Mouse (Mus musculus) heart, postnatal 25 days (tissue): Measurements from ENCODE around the gene Itga9. TPM values are rescaled to one million over a fixed set of nuclear protein-coding genes. Genes with fewer than 3 reads are reported as not detected.

Source experiments
- DNase-seq: peaks from one replicate; pipeline ENCODE4 v3.0.0; 2022; ENCODE audit warnings: low spot score
- intact Hi-C: fragments of 180-260 bp; cut with DNase I; formaldehyde crosslinking; loops from one replicate; pipeline ENCODE4 v1.15.1; 2025
- total RNA-seq, 2 experiments: library from RNA; stranded (reverse); gene quantifications; 2 replicates each; pipeline ENCODE4 v1.2.3; 2021

Gene Itga9
- 10 to 100 TPM; 65.5 to 72.7 TPM for total RNA-seq

DNA sequence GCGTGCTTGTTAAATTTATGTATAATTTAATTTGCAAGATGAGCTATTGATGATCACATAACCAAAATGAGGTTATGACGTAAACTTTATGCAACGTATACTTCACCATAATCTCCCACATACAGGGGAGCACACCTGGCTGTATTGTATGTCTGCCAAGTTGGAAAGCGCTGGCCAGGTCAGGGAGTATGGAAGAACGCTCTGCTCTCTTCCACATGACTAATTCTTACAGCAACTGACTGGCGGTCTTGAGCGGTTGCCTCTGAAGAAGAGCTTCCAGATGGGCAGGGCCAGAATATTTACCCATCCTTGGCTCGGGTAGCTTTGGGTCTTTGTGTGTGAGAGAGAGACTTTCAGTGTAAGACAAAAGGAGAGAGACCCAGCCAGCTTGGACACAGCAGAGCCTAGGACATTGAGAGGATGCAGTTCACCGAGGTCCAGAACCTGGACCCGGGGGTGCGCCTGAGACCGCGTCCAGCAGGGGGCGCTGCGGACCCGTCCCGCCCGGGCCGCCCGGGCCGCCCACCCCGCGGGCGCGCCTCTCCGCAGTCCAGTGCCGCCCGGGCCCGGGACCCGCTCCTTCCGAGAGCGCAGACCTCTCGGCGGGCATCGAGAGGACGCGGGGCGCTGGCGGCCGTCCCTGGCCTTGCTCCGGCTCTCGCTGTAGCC is at the start of gene Itga9:
Itga9 (plus strand) TSS at position 543 of the 669 bp plus-strand sequence.
- peak; percentile 71 for DNase-seq
- intact Hi-C loops = loop anchor here (1.0 to 5.0 kb wide), 5 partner anchors 76 to 301 kb away; no protein-coding TSS in a partner anchor

DNA sequence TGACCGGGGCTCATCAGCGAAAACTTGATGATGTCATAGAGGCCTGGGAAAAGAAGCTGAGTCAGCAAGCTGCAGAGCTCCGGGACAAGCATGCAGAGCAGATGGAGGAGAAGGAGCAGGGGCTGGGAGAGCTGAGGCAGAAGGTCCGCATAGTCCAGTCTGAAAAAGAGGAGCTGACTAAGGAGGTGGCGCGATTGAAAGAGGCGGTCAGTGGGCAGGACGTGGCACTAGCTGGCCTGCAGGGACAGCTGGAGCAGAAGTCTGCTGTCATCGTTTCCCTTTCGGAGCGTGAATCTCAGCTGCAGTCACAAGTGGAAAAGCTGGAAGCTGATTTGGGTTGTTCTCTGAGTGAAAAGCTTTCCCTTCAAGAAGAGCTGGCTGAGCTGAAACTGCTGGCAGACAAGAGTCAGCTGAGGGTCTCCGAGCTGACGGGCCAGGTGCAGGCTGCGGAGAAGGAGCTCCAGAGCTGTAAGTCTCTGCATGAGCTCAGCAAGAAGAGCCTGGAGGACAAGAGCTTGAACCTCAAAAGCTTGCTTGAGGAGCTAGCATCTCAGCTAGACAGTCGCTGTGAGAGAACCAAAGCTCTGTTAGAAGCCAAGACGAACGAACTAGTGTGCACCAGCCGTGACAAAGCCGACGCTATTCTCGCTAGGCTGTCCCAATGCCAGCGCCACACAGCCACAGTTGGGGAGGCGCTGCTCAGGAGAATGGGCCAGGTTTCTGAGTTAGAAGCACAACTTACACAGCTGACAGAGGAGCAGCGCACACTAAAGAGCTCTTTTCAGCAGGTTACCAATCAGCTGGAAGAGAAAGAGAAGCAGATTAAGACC is 49.3 kb upstream of the Itga9 start:
- intact Hi-C loops = no loop called here
- peak; percentile 22 for DNase-seq

DNA sequence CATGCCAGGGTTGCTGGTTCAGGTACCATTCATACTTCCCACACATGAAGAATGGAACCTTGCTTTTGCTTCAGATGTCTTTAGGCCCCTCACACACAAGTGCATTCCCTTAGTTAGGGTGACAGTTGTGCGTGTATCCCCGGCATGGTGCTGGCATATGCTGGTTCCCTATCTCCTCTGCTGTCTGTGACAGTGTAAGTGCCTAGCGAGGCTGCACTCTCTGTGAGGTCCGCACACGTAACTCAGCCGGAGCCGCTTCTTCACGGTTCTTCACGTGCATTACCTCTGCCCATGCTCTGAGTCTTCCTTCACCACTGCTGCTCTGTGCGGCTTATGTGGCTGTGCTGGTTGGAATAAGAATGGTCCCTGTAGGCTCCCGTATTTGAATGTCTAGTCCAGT is 43.1 kb upstream of the Itga9 start:
- intact Hi-C loops = no loop called here

DNA sequence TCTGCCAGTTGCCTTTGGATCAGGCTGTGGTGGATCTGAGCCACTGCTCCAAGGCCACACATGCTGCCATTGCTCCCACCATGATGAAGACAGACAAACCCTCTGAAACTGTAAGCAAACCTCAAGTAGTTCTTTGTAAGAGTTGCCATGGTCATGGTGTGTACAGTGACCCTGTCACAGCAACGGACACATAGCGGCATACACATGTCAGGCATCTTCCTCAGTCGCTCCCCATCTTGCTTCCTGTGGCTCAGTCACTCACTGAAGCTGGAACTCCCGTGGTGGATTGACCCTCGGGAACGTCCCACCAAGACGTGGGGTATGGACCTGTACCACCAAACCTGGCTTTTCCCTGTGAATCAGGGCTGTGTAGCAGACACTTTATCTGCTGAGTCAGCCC is 42.6 kb upstream of the Itga9 start:
- intact Hi-C loops = no loop called here
- DNase-seq = no peak

More for the DNA sequence above, 43.1 kb upstream of the Itga9 start:
- DNase-seq = no peak

DNA sequence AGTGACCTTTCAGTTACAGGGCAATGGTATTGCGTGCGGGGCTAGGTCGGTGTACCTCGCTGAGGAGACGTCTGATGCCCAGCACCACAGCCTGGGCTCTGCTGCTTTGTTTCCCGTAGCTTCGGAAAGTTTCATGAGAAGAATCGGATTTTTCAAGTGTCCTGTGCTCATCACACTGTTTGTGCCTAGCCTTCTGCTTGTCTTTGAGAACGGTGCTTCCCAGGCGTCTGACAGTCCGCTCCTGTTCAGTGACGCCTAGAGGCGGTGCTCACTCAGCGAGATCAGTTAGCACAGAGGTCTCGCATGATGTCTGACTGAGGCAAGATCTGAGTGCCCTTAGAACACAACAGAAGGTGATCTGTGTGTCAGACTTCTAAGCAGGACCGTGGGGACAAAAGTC is 41.8 kb upstream of the Itga9 start:
- DNase-seq = no peak
- intact Hi-C loops = no loop called here

DNA sequence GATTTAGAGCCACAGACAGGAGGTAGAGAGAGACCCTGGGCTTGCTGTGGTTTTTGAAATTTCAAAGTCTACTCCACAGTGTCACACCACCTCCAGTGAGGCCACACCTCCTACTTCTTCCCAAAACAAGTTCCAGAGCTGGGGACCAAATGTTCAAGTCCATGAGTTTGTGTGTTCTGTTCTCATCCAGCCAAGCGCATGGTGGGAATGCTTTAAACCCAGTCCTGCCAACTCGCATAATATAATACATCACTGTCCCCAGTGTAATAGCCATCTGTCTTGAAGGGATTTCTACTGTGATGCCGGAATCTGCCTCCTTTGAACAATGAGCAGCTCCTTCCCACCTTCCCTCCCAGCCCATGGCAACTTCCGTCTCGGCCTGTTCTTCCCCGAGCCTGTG is 37.2 kb upstream of the Itga9 start:
- intact Hi-C loops = no loop called here
- no peak for DNase-seq

DNA sequence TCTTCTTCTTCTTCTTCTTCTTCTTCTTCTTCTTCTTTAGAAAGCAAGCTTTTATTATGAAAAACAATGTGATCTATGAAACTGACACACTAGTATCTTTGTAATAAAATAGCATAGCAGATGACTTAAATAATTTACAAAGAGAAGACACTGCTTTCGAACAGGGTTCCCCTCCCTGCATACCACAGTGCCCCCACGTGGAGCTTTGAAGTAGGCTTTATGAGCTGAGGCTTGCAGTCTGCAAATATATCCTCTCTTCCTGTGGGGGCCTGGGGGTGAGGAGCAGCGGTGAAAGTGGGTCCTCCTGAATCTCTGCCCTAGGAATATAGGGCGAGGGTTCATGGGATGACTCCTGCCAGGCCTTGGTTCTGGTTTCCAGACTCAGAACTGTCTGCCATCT is 35.6 kb upstream of the Itga9 start:
- no peak for DNase-seq
- intact Hi-C loops = no loop called here

DNA sequence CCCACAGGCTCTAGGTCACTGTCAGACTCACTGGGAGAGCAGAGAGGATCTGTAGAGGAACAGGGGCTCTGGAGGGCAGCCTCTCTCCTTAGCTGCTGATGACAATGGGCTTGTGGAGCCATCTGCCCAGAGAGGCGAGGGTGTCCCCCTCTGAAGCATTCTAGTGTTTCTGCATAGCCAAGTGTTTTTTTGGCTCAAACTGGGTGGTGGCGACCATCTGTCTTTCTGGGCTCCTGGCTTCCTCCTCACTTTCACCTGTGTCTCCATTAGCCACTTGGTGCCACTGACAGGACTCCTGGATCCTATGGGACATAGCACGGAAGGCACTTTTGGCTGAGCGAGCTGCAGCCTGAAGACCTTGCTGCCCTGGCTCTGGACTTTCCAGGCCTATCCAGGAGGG is 34.8 kb upstream of the Itga9 start:
- DNase-seq = no peak
- intact Hi-C loops = no loop called here

DNA sequence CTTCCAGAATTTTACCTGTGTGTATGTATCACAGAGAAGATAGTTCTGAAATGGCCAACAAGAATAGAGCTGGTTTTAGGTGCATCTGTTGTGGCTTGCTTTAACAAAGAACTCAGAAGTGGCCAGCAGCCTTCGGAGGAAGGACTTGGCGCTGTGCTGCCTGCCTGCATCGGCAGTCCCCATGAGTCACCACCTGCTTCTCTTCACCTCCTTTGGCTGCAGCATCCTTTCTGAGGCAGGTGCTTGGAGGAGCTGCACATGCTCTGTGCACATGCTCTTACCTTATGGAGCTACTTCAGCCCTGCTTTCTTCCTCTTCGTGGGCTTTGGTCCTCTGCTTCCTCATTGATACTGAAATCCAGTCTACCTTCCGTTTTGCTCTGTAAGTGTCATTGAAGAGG is 31.6 kb upstream of the Itga9 start:
- intact Hi-C loops = no loop called here
- no peak for DNase-seq

DNA sequence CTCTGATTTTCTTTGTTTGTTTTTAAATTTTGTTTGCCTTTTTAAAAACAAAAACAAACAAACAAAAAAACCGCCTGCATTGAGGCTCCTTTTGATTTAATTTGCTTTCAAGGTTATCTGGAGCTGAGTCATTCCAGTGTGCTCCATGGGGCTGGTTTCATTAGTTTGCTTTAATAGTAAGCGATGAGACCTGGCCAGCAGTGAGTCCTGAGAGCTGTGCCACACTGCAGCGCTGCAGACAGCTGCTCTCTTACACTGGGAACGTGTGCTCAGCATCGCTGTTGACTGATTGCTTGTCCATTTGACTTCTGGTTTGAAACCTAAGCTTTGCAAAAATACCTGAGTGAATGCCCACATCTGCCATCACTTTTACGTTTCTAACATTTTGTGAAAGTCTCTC is 26.1 kb upstream of the Itga9 start:
- intact Hi-C loops = loop anchor here (10.0 kb wide), 1 partner anchor 484 kb away; no protein-coding TSS in a partner anchor
- DNase-seq = no peak

DNA sequence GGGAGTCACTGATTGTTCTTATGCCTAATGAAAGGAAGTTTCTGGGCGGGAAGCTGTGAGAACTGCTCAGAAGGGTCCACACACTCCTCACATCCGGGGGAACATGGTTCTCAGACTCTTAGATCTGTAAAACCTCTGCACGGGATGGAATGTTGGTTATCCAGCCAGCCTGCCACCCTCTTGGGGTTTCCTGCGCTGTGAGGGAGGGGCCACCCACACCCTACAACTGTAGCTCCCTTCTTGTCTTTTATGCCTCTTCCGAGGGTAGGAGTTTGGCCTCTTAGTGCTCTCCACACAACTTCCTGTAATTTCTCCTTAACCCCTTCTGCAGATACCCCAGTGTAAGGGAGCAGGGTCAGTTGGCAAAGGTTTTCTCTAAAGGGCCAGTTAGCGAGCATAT is 23.7 kb upstream of the Itga9 start:
- intact Hi-C loops = loop anchor here (10.0 kb wide), 1 partner anchor 482 kb away; no protein-coding TSS in a partner anchor
- DNase-seq = no peak

DNA sequence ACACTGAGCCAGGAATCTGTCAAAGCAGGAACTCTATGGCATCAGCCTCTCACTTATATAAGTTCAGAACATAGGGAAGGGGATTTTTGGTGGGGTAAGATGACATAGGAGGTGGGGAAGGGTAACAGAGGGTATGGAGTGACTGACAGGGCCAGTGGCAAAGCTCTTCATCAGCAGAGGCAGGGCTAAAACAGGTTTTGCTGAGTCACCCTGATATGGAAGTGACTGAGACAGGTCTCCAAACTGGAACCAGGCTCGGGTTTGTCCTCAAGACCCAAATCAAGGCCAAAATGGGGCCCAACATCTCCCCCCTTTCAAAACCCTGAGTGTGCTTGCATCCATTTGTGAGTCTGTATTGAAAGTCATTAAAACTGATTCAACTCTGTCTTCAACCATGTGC is 21.7 kb upstream of the Itga9 start:
- DNase-seq = no peak
- intact Hi-C loops = loop anchor here (5.0 to 10.0 kb wide), 2 partner anchors 287 to 480 kb away; no protein-coding TSS in a partner anchor

DNA sequence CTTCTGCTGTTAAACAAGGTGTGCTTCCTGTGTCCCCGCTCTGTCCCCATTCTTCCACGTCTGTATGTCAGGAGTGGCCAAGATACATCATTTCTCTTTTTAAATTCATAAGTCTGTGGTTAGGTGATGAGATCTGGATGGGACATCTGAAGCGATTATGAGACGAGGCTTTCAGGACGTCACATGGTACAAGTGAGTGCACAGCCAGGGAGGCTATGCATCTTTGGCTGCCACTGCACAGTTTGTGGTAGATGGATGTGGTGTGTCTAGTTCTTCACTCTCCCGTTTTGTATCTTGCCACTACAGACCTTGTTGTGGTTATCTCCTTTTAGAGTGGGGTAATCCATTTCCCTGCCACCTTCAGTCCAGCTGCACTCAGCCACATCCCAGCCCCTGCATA is 20.5 kb upstream of the Itga9 start:
- no peak for DNase-seq
- intact Hi-C loops = loop anchor here (5.0 to 10.0 kb wide), 2 partner anchors 286 to 479 kb away; no protein-coding TSS in a partner anchor

DNA sequence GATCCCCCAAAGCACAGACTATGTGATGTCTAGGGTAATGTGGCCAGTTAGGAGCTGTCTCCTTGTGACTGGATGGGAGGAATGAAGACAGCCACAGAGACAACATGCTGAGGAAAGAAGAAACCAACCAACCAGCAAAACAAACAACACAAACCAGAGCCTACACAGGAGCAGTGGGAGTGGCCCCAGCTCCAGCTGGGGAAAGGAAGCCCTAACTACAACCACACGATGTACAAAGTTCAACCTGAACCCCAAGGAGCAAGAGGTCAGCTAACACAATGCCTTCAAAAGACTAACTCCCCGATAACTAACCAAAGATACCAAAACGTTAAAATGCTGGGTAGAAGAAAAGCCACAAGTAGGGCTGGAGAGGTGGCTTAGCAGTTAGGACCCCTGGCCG is 19.4 kb upstream of the Itga9 start:
- no peak for DNase-seq
- intact Hi-C loops = loop anchor here (5.0 to 10.0 kb wide), 2 partner anchors 285 to 478 kb away; no protein-coding TSS in a partner anchor

DNA sequence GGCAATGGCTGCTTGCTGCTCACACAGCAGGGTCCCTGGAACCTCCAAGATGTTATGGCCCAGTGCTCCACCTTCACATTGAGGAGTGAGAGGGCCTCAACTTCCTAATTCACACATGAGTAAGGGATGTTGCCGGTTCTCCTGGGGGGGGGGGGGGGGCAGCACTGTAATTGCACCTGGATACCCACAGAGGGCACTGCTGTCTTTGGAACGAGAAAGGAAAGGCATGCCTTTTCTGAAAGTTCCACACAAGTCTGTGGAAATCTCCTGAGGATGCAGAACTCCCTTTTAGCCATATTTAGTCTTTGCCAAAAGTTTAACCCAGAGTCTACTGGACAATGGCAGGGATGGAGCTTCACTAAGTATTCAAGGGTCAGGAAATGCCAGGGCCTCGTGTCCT is 17.2 kb upstream of the Itga9 start:
- DNase-seq = no peak
- intact Hi-C loops = loop anchor here (1.0 to 10.0 kb wide), 3 partner anchors 283 to 476 kb away; no protein-coding TSS in a partner anchor

DNA sequence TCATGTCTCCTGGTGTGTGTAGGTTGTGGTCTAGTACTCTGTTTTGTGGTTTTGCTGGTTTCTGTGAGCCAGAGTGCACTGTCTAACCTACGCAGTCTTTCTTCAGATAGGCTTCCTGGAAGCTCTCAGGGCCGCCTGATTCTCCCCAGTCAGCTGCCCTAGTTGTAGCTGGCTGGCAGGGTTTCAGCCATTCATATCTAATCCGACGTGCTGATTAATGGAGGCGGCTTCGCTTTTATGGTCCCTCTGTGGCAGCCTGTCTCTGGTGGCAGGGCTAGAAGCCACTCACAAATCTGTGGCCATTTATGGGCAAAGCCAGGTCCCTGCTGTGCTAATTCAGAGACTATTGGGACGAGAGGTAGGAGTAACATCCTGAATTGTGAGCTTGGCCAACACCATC is 16.3 kb upstream of the Itga9 start:
- intact Hi-C loops = no loop called here
- no peak for DNase-seq

DNA sequence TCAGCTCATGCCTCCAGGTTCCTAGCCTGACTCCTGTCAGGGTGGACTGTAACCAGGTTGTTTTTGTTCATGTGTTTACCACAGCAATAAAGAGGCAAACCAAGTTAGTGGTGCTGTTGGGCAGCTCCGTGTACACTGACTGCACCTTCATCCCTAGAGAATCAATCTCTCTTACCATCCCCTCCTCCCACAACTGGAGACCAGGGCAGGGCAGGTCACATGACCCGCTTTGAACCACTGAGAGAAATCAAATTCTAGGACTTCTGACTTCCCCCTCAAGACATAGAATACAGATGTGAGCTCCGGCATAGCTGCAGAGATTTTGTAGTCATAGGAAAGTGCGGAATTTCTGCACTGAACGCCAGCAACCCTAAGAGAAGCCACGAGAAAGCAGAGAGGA is 14.9 kb upstream of the Itga9 start:
- no peak for DNase-seq
- intact Hi-C loops = no loop called here

DNA sequence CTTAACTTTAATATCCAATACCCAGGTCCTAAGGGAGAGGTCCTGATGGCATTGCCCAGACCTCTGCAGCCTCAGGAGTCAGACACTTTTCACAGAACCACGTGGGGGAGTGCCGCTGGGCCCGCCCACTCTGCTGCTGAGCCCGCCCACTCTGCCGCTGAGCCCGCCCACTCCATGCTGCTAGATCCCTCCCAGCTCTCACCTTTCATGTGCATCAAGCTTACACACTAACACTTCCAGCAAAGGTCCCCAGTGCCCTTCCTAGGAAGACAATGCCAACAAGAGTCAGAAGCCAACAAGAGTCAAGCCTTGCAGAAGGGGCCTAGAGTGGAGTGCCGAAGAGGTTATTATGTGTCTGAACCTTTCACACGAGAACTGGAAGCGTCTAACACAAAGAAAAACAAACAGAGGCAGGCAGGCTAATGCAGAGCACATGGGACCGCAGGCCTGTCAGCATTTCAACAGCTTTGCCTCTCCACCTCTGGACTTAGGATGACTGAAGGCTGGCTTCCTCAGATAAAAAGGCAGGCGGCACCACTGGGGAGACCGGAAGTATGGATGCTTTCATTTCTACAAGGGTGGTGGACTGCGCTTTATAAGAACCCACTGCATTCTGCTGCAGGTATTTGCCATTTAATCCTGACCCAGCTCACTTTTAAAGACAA is 13.8 kb upstream of the Itga9 start:
- intact Hi-C loops = no loop called here

DNA sequence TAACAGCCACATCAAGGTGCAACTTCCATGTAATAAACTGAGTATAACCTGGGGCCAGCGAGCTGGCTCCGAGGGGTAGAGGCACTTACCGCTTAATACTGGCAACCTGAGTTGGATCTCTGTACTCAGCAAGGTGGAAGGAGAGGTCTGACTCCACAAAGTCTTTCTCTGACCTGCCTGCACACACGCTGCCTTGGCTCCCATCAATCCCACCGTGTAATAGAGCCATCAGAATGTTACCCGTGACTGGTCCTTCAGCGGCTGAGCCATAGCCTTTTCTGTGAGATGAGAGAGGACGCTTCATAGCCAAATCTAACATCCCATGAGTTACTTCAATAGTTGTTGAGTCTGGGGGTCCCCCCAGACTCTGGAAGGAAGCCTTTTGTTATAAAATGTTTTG is 13.0 kb upstream of the Itga9 start:
- no peak for DNase-seq
- intact Hi-C loops = no loop called here

More for the DNA sequence above, 13.8 kb upstream of the Itga9 start:
- DNase-seq = no peak

DNA sequence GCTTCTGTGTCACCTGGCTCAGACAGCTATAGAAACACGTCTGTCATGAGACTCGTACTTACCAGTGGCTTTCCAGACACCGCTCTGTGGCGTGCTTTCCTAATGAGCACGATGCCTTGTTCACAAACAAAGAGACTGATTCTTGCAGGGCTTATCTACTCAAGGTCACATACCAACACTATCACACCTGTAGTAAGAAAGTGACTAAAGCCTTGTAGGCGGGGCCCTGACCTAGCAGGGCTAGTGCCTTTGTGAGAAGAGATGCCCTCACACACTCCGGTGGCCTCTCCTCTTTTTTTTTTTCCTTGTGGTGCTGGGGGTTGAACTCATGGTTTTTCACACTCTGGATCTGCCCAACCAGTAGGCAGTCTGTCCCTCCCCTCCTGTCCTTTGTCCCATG is 9.7 kb upstream of the Itga9 start:
- intact Hi-C loops = no loop called here
- DNase-seq = no peak
